Mouse (Mus musculus) megakaryocyte progenitor cell, adult 5-6 weeks (primary cell): Measurements from ENCODE around the gene Krt87. TPM values are rescaled to one million over a fixed set of nuclear protein-coding genes. Genes with fewer than 3 reads are reported as not detected.

Experiments used
- ATAC-seq: replicated peaks from 2 replicates; pipeline ENCODE4 v1.8.0; 2016; ENCODE audit warnings: mild to moderate bottlenecking, moderate TSS enrichment, inconsistent platforms; ENCODE audit not compliant: poor library complexity
- total RNA-seq, 2 experiments: library from RNA; stranded (forward) in 1 of 2; stranded (reverse) in 1 of 2; fragments of 157-497, 149-512 nt in 1 of 2; fragments of 200-1000 nt in 1 of 2; gene quantifications; 2 replicates each; pipeline versions ENCODE4 v1.2.3 to v1.2.4; 2015 to 2017

Krt87 gene
- total RNA-seq, 2 experiments from 2014 or later = 0.12 TPM; not detected in 1

GRCm38 (mm10) chr15:101420903-101421302, 17.7 kb downstream of the Krt87 start:
- ATAC-seq = no peak

- no peak for ATAC-seq
These were observed 19.7 kb downstream of the Krt87 start for GRCm38 (mm10) chr15:101418950-101419349.

GRCm38 (mm10) chr15:101414807-101415565, 23.6 kb downstream of the Krt87 start:
- no peak for ATAC-seq

GRCm38 (mm10) chr15:101413916-101414635, 24.5 kb downstream of the Krt87 start:
- no peak for ATAC-seq

- ATAC-seq = no peak
These were observed 26.4 kb downstream of the Krt87 start for GRCm38 (mm10) chr15:101412188-101412587.

GRCm38 (mm10) chr15:101410775-101411174, 27.8 kb downstream of the Krt87 start, which contains the start of gene Krt7:
Gene Krt7 (plus strand): TSS chr15:101411043.
- peak; percentile 78 for ATAC-seq

- ATAC-seq = no peak
These were observed 40.3 kb downstream of the Krt87 start for GRCm38 (mm10) chr15:101398269-101398668.

GRCm38 (mm10) chr15:101397683-101398082, 40.9 kb downstream of the Krt87 start:
- no peak for ATAC-seq

- no peak for ATAC-seq
These were observed 41.7 kb downstream of the Krt87 start for GRCm38 (mm10) chr15:101396921-101397320.

GRCm38 (mm10) chr15:101396466-101396865, 42.1 kb downstream of the Krt87 start:
- ATAC-seq = no peak

- no peak for ATAC-seq
These were observed 43.7 kb downstream of the Krt87 start for GRCm38 (mm10) chr15:101394908-101395307.

- no peak for ATAC-seq
These were observed 46.4 kb downstream of the Krt87 start for GRCm38 (mm10) chr15:101392251-101392650.

GRCm38 (mm10) chr15:101390203-101390602, 48.4 kb downstream of the Krt87 start:
- ATAC-seq = no peak

GRCm38 (mm10) chr15:101388034-101388541, 50.5 kb downstream of the Krt87 start:
- ATAC-seq = peak; percentile 64

GRCm38 (mm10) chr15:101387176-101387575, 51.4 kb downstream of the Krt87 start:
- ATAC-seq = no peak

GRCm38 (mm10) chr15:101385064-101385463, 53.5 kb downstream of the Krt87 start:
- no peak for ATAC-seq

GRCm38 (mm10) chr15:101384610-101385009, 54.0 kb downstream of the Krt87 start:
- ATAC-seq = peak; percentile 42

- no peak for ATAC-seq
These were observed 55.8 kb downstream of the Krt87 start for GRCm38 (mm10) chr15:101382811-101383210.

- no peak for ATAC-seq
These were observed 56.8 kb downstream of the Krt87 start for GRCm38 (mm10) chr15:101381758-101382157.
